Mouse (Mus musculus) left cerebral cortex, postnatal 36 days (tissue): ENCODE results near the gene 3830403N18Rik. TPM values are rescaled to one million over a fixed set of nuclear protein-coding genes. Genes with fewer than 3 reads are reported as not detected.
"Not testable (repeated sequence)": the region's sequence is repeated elsewhere in the genome, so short reads cannot be mapped to it uniquely, and the experiment has no call there.

Experiments used
- DNase-seq, 2 experiments: peaks; one replicate each; pipeline ENCODE4 v3.0.0; 2021 to 2022; ENCODE audit warnings: low spot score in 2 of 2, mixed read lengths in 1 of 2
- intact Hi-C: fragments of 180-260 bp; cut with DNase I; formaldehyde crosslinking; loops from one replicate; pipeline ENCODE4 v1.15.1; 2025
- total RNA-seq, 2 experiments: library from RNA; stranded (reverse); gene quantifications; 2 replicates each; pipeline ENCODE4 v1.2.3; 2021

3830403N18Rik gene
- not detected for total RNA-seq

GRCm38 (mm10) chrX:56136336-56136909 lies at the start of gene 3830403N18Rik:
Gene 3830403N18Rik (plus strand): TSS chrX:56136572.
- intact Hi-C loops, DNase-seq: not testable (repeated sequence)

- no peak for DNase-seq
- intact Hi-C loops = no loop called here
Measured at GRCm38 (mm10) chrX:56151396-56151795, 15.0 kb downstream of the 3830403N18Rik start.

GRCm38 (mm10) chrX:56186449-56186848 lies 50.1 kb downstream of the 3830403N18Rik start:
- DNase-seq, intact Hi-C loops: not testable (repeated sequence)

Other genes starting within 250 kb of the 3830403N18Rik start
- gene Gm773, start 76.3 kb downstream of the 3830403N18Rik start, total RNA-seq = not detected
- gene Zfp449, start 209.8 kb downstream of the 3830403N18Rik start, total RNA-seq = 1 to 10 TPM; 3.1 to 3.8 TPM
- 10 to 100 TPM; 21.0 to 21.9 TPM for gene Smim10l2a, start 238.0 kb downstream of the 3830403N18Rik start, total RNA-seq